Mouse (Mus musculus) thymus, adult 2 months (tissue): Measurements from ENCODE around the gene Rasgrp1.

Source experiments
- CTCF ChIP-seq: fragments of 200-500 bp; IDR thresholded peaks from 2 replicates; pipeline ENCODE4 v1.5.1; 2012; ENCODE audit warnings: mild to moderate bottlenecking, control low read depth, low read length, moderate library complexity, borderline replicate concordance; ENCODE audit not compliant: control insufficient read depth, poor library complexity, insufficient read depth; ENCODE audit errors: extremely low read depth
- POLR2A ChIP-seq: fragments of 200-500 bp; IDR thresholded peaks from 2 replicates; pipeline ENCODE4 v1.6.1; 2012; ENCODE audit warnings: mild to moderate bottlenecking, low read length, control low read depth, moderate library complexity; ENCODE audit not compliant: control insufficient read depth, poor library complexity, insufficient read depth; ENCODE audit errors: extremely low read depth

- TF ChIP-seq CTCF (no peak), POLR2A (no peak)
These were observed 44.3 kb upstream of the Rasgrp1 start for GRCm38 (mm10) chr2:117386981-117387705.
